Mouse (Mus musculus) kidney, postnatal 0 days (tissue): ENCODE data around the gene Adcy1. TPM values are rescaled to one million over a fixed set of nuclear protein-coding genes. Genes with fewer than 3 reads are reported as not detected.
A peak's percentile ranks its signal among the peaks of the same experiment; 100 is the strongest.

Experiments
- ATAC-seq: fragments of 200-750 bp; cut with Nextera tagmentation; replicated peaks from 2 replicates; pipeline ENCODE4 v1.8.0; 2017; ENCODE audit warnings: low read depth, moderate number of reproducible peaks, moderate TSS enrichment, moderate library complexity; ENCODE audit not compliant: low FRiP score
- DNase-seq: peaks from one replicate; pipeline ENCODE4 v3.0.0-alpha.2; 2016; ENCODE audit warnings: low spot score
- H3K27ac ChIP-seq: fragments of 300-500 bp; sonication (generic); 2 replicates; pipeline ENCODE4 v1.5.1; 2014; ENCODE audit warnings: mild to moderate bottlenecking
- H3K27me3 ChIP-seq: fragments of 300-500 bp; sonication (generic); 2 replicates; pipeline ENCODE4 v1.6.1; 2014; ENCODE audit warnings: low read length, mixed read lengths; ENCODE audit not compliant: insufficient read depth
- H3K36me3 ChIP-seq: fragments of 300-500 bp; sonication (generic); 2 replicates; pipeline ENCODE4 v1.6.1; 2014; ENCODE audit warnings: low read length, mixed read lengths; ENCODE audit not compliant: insufficient read depth
- H3K4me1 ChIP-seq: fragments of 300-500 bp; sonication (generic); replicated peaks from 2 replicates; pipeline ENCODE4 v1.6.1; 2014; ENCODE audit warnings: antibody characterized with exemption, low read length, mixed read lengths; ENCODE audit not compliant: insufficient read depth
- H3K4me2 ChIP-seq: fragments of 300-500 bp; sonication (generic); 2 replicates; pipeline ENCODE4 v1.6.1; 2014; ENCODE audit warnings: mild to moderate bottlenecking, low read length, moderate library complexity, mixed read lengths
- H3K4me3 ChIP-seq: fragments of 300-500 bp; sonication (generic); replicated peaks from 2 replicates; pipeline ENCODE4 v1.5.1; 2014; ENCODE audit warnings: low read depth, low read length
- H3K9ac ChIP-seq: fragments of 300-500 bp; sonication (generic); 2 replicates; pipeline ENCODE4 v1.6.1; 2014; ENCODE audit warnings: low read depth, low read length
- H3K9me3 ChIP-seq: fragments of 300-500 bp; sonication (generic); replicated peaks from 2 replicates; pipeline ENCODE4 v1.6.1; 2016; ENCODE audit warnings: low read length, inconsistent platforms, mixed read lengths
- CTCF ChIP-seq: IDR thresholded peaks from 2 replicates; pipeline ENCODE4 v1.5.1; 2016; ENCODE audit warnings: antibody characterized with exemption, low read depth, mild to moderate bottlenecking, moderate library complexity
- WGBS: fragments of 180-500 bp; shearing (Covaris S2); extraction: QIAGEN DNeasy Blood & Tissue Kit; methylation state at CpG from one replicate; pipeline ENCODE4 v1.1.7; 2014; 5-methylcytosine and 5-hydroxymethylcytosine counted together
- polyA plus RNA-seq: library from polyadenylated mRNA; unstranded; fragments of >200 nt; fragmentation: Nextera tagmentation; extraction: Ambion mirVana; gene quantifications from 2 replicates; pipeline ENCODE4 v1.2.1, GENCODE M21; 2015

Gene Adcy1
- polyA plus RNA-seq, 1 experiment from 2014 or later = 1.8 TPM

- no peaks in the 10 kb centered on the region for H3K9me3 ChIP-seq
- no peak for TF ChIP-seq CTCF
- no peak overlapping the region for H3K4me3 ChIP-seq
- no peak for DNase-seq
- no peaks in the 10 kb centered on the region for H3K27me3 ChIP-seq
- no peak overlapping the region for H3K4me2 ChIP-seq
- H3K27ac ChIP-seq = no peak overlapping the region
- no peak overlapping the region for H3K9ac ChIP-seq
- H3K4me1 ChIP-seq = no peaks in the 10 kb centered on the region
- no peak for ATAC-seq
- no peaks in the 10 kb centered on the region for H3K36me3 ChIP-seq
- 58% methylated on average over 3 of the region's 3 CpGs for WGBS
These were observed 13.2 kb downstream of the Adcy1 start for GRCm38 (mm10) chr11:7076510-7076909.

GRCm38 (mm10) chr11:7081893-7082292, 18.6 kb downstream of the Adcy1 start:
- no peak for DNase-seq
- Histone ChIP-seq H3K4me1 (no peaks in the 10 kb centered on the region), H3K27me3 (no peaks in the 10 kb centered on the region), H3K4me2 (no peak overlapping the region), H3K9me3 (no peaks in the 10 kb centered on the region), H3K36me3 (no peaks in the 10 kb centered on the region), H3K4me3 (no peak overlapping the region), H3K27ac (no peak overlapping the region), H3K9ac (no peak overlapping the region)
- WGBS = 95% methylated on average over 1 of the region's 1 CpGs
- TF ChIP-seq CTCF = no peak
- no peak for ATAC-seq

- 83% methylated on average over 1 of the region's 1 CpGs for WGBS
- Histone ChIP-seq H3K27ac (no peak overlapping the region), H3K9ac (no peak overlapping the region), H3K4me1 (no peaks in the 10 kb centered on the region), H3K4me2 (no peak overlapping the region), H3K4me3 (no peak overlapping the region), H3K36me3 (no peaks in the 10 kb centered on the region), H3K9me3 (no peaks in the 10 kb centered on the region), H3K27me3 (no peaks in the 10 kb centered on the region)
- no peak for TF ChIP-seq CTCF
- peak; percentile 8 for DNase-seq
- ATAC-seq = no peak
These were observed 20.6 kb downstream of the Adcy1 start for GRCm38 (mm10) chr11:7083911-7084310.

- 90% methylated on average over 5 of the region's 5 CpGs for WGBS
- ATAC-seq (no peak), DNase-seq (no peak)
- Histone ChIP-seq H3K4me3 (no peak overlapping the region), H3K9me3 (no peaks in the 10 kb centered on the region), H3K36me3 (no peaks in the 10 kb centered on the region), H3K4me1 (no peaks in the 10 kb centered on the region), H3K9ac (no peak overlapping the region), H3K27ac (no peak overlapping the region), H3K27me3 (no peaks in the 10 kb centered on the region), H3K4me2 (no peak overlapping the region)
- TF ChIP-seq CTCF = no peak
These were observed 21.9 kb downstream of the Adcy1 start for GRCm38 (mm10) chr11:7085184-7085583.

GRCm38 (mm10) chr11:7091120-7091519, 27.8 kb downstream of the Adcy1 start:
- Histone ChIP-seq H3K9ac (no peak overlapping the region), H3K4me3 (no peak overlapping the region), H3K9me3 (no peaks in the 10 kb centered on the region), H3K27me3 (no peaks in the 10 kb centered on the region), H3K4me1 (no peaks in the 10 kb centered on the region), H3K27ac (no peak overlapping the region), H3K4me2 (no peak overlapping the region), H3K36me3 (no peaks in the 10 kb centered on the region)
- no peak for ATAC-seq
- TF ChIP-seq CTCF = no peak
- WGBS = 93% methylated on average over 5 of the region's 5 CpGs
- DNase-seq = no peak

GRCm38 (mm10) chr11:7094844-7095243, 31.6 kb downstream of the Adcy1 start:
- Histone ChIP-seq H3K27ac (no peak overlapping the region), H3K36me3 (no peaks in the 10 kb centered on the region), H3K4me1 (no peaks in the 10 kb centered on the region), H3K9me3 (no peaks in the 10 kb centered on the region), H3K4me3 (no peak overlapping the region), H3K27me3 (no peaks in the 10 kb centered on the region), H3K4me2 (no peak overlapping the region), H3K9ac (no peak overlapping the region)
- ATAC-seq (no peak), DNase-seq (no peak)
- no peak for TF ChIP-seq CTCF
- 86% methylated on average over 6 of the region's 6 CpGs for WGBS

GRCm38 (mm10) chr11:7101674-7102073, 38.4 kb downstream of the Adcy1 start:
- WGBS = 54% methylated on average over 6 of the region's 6 CpGs
- Histone ChIP-seq H3K27me3 (no peaks in the 10 kb centered on the region), H3K4me2 (no peak overlapping the region), H3K9ac (no peak overlapping the region), H3K9me3 (no peaks in the 10 kb centered on the region), H3K27ac (no peak overlapping the region), H3K4me1 (no peaks in the 10 kb centered on the region), H3K4me3 (no peak overlapping the region), H3K36me3 (no peaks in the 10 kb centered on the region)
- ATAC-seq (no peak), DNase-seq (no peak)
- no peak for TF ChIP-seq CTCF
